Mouse (Mus musculus): Measurements from ENCODE around the gene Plxna4. TPM values are rescaled to one million over a fixed set of nuclear protein-coding genes. Genes with fewer than 3 reads are reported as not detected.

Gene Plxna4
- polyA plus RNA-seq, 1 experiment from 2014 or later, result 11.0 TPM

GRCm38 (mm10) chr6:32586821-32587135, 1.2 kb downstream of the Plxna4 start:
- Histone ChIP-seq H3K4me1 (peaks cover 48% of the 10 kb centered on the region), H3K9me3 (replicated peaks) (no peaks in the 10 kb centered on the region), H3K27me3 (peaks cover 37% of the 10 kb centered on the region), H3K27ac (peak overlapping the region; percentile 93), H3K9ac (peak overlapping the region; percentile 95), H3K36me3 (no peaks in the 10 kb centered on the region), H3K4me2 (replicated peaks) (peak overlapping the region; percentile 90), H3K4me3 (peak overlapping the region; percentile 89)
- WGBS, result 6% methylated on average over 13 of the region's 13 CpGs
- no peak for ATAC-seq (ENCODE audit: low FRiP score)

- Histone ChIP-seq H3K27me3 (peaks cover 37% of the 10 kb centered on the region), H3K36me3 (no peaks in the 10 kb centered on the region), H3K27ac (peak overlapping the region; percentile 93), H3K4me1 (peaks cover 48% of the 10 kb centered on the region), H3K9ac (peak overlapping the region; percentile 95), H3K4me3 (peak overlapping the region; percentile 89), H3K9me3 (replicated peaks) (no peaks in the 10 kb centered on the region), H3K4me2 (replicated peaks) (peak overlapping the region; percentile 90)
- 1% methylated on average over 13 of the region's 13 CpGs for WGBS
- ATAC-seq (ENCODE audit: low FRiP score), result no peak
Observed at GRCm38 (mm10) chr6:32586390-32586789, 1.6 kb downstream of the Plxna4 start.

GRCm38 (mm10) chr6:32585211-32585610, 2.8 kb downstream of the Plxna4 start:
- Histone ChIP-seq H3K9ac (peak overlapping the region; percentile 39; the same call in 1 of the 2 replicates), H3K27me3 (peaks cover 33% of the 10 kb centered on the region), H3K9me3 (replicated peaks) (no peaks in the 10 kb centered on the region), H3K36me3 (no peaks in the 10 kb centered on the region), H3K27ac (no peak overlapping the region), H3K4me2 (replicated peaks) (peak overlapping the region; percentile 90), H3K4me1 (peaks cover 48% of the 10 kb centered on the region), H3K4me3 (peak overlapping the region; percentile 89)
- ATAC-seq (ENCODE audit: low FRiP score), result no peak
- WGBS, result 42% methylated on average over 3 of the region's 3 CpGs

- Histone ChIP-seq H3K4me2 (replicated peaks) (peak overlapping the region; percentile 90), H3K4me1 (peaks cover 48% of the 10 kb centered on the region), H3K36me3 (no peaks in the 10 kb centered on the region), H3K27ac (peak overlapping the region; percentile 9; the same call in 1 of the 2 replicates), H3K9ac (peak overlapping the region; percentile 39), H3K9me3 (replicated peaks) (no peaks in the 10 kb centered on the region), H3K4me3 (peak overlapping the region; percentile 89), H3K27me3 (peaks cover 24% of the 10 kb centered on the region)
- WGBS, result 11% methylated on average over 5 of the region's 5 CpGs
- ATAC-seq (ENCODE audit: low FRiP score), result peak; percentile 29; the same call in 1 of the 2 replicates
Observed at GRCm38 (mm10) chr6:32584243-32584880, 3.6 kb downstream of the Plxna4 start.

GRCm38 (mm10) chr6:32583582-32583981, 4.4 kb downstream of the Plxna4 start:
- Histone ChIP-seq H3K4me3 (peak overlapping the region; percentile 89; the same call in 1 of the 2 replicates), H3K27me3 (peaks cover 18% of the 10 kb centered on the region), H3K9ac (no peak overlapping the region), H3K27ac (no peak overlapping the region), H3K4me2 (replicated peaks) (peak overlapping the region; percentile 90), H3K36me3 (no peaks in the 10 kb centered on the region), H3K4me1 (peaks cover 47% of the 10 kb centered on the region), H3K9me3 (replicated peaks) (no peaks in the 10 kb centered on the region)
- ATAC-seq (ENCODE audit: low FRiP score), result no peak
- WGBS, result 7% methylated on average over 3 of the region's 3 CpGs

- H3K4me2 ChIP-seq (replicated peaks), result no peak overlapping the region
- H3K4me1 ChIP-seq, result no peaks in the 10 kb centered on the region
- WGBS, result 91% methylated on average over 5 of the region's 5 CpGs
- H3K9ac ChIP-seq, result no peak overlapping the region
- H3K27ac ChIP-seq, result no peak overlapping the region
- no peaks in the 10 kb centered on the region for H3K36me3 ChIP-seq
- H3K27me3 ChIP-seq, result no peaks in the 10 kb centered on the region
- H3K4me3 ChIP-seq, result no peak overlapping the region
- no peak for ATAC-seq (ENCODE audit: low FRiP score)
- H3K9me3 ChIP-seq (replicated peaks), result no peaks in the 10 kb centered on the region
Observed at GRCm38 (mm10) chr6:32571485-32571884, 16.5 kb downstream of the Plxna4 start.

GRCm38 (mm10) chr6:32570445-32570844, 17.5 kb downstream of the Plxna4 start:
- no peak for ATAC-seq (ENCODE audit: low FRiP score)
- WGBS, result 44% methylated on average over 3 of the region's 3 CpGs

GRCm38 (mm10) chr6:32569919-32570318, 18.1 kb downstream of the Plxna4 start:
- H3K27ac ChIP-seq, result no peak overlapping the region
- ATAC-seq (ENCODE audit: low FRiP score), result no peak
- H3K4me2 ChIP-seq (replicated peaks), result no peak overlapping the region
- 78% methylated on average over 3 of the region's 3 CpGs for WGBS
- no peaks in the 10 kb centered on the region for H3K36me3 ChIP-seq
- H3K4me1 ChIP-seq, result no peaks in the 10 kb centered on the region
- no peaks in the 10 kb centered on the region for H3K9me3 ChIP-seq (replicated peaks)
- no peaks in the 10 kb centered on the region for H3K27me3 ChIP-seq
- H3K9ac ChIP-seq, result no peak overlapping the region
- H3K4me3 ChIP-seq, result no peak overlapping the region

More at GRCm38 (mm10) chr6:32570445-32570844, 17.5 kb downstream of the Plxna4 start:
- no peak overlapping the region for H3K27ac ChIP-seq
- no peak overlapping the region for H3K4me3 ChIP-seq
- no peaks in the 10 kb centered on the region for H3K9me3 ChIP-seq (replicated peaks)
- H3K4me2 ChIP-seq (replicated peaks), result no peak overlapping the region
- no peak overlapping the region for H3K9ac ChIP-seq
- no peaks in the 10 kb centered on the region for H3K27me3 ChIP-seq
- H3K36me3 ChIP-seq, result no peaks in the 10 kb centered on the region
- H3K4me1 ChIP-seq, result no peaks in the 10 kb centered on the region

GRCm38 (mm10) chr6:32546915-32547314, 41.1 kb downstream of the Plxna4 start:
- WGBS, result 98% methylated on average over 1 of the region's 1 CpGs

GRCm38 (mm10) chr6:32544021-32544420, 44.0 kb downstream of the Plxna4 start:
- Histone ChIP-seq H3K36me3 (no peaks in the 10 kb centered on the region), H3K9ac (no peak overlapping the region), H3K4me1 (peaks cover 6% of the 10 kb centered on the region), H3K27me3 (no peaks in the 10 kb centered on the region), H3K4me3 (no peak overlapping the region), H3K4me2 (replicated peaks) (no peak overlapping the region), H3K27ac (no peak overlapping the region), H3K9me3 (replicated peaks) (no peaks in the 10 kb centered on the region)
- no peak for ATAC-seq (ENCODE audit: low FRiP score)
- 91% methylated on average over 3 of the region's 3 CpGs for whole genome bisulfite sequencing

More at GRCm38 (mm10) chr6:32546915-32547314, 41.1 kb downstream of the Plxna4 start:
- ATAC-seq (ENCODE audit: low FRiP score), result no peak
- no peak overlapping the region for H3K27ac ChIP-seq
- no peaks in the 10 kb centered on the region for H3K36me3 ChIP-seq
- no peaks in the 10 kb centered on the region for H3K9me3 ChIP-seq (replicated peaks)
- H3K9ac ChIP-seq, result no peak overlapping the region
- H3K4me2 ChIP-seq (replicated peaks), result no peak overlapping the region
- H3K4me1 ChIP-seq, result peaks cover 6% of the 10 kb centered on the region
- no peak overlapping the region for H3K4me3 ChIP-seq
- no peaks in the 10 kb centered on the region for H3K27me3 ChIP-seq

GRCm38 (mm10) chr6:32540155-32540554, 47.8 kb downstream of the Plxna4 start:
- H3K27ac ChIP-seq, result no peak overlapping the region
- H3K4me3 ChIP-seq, result no peak overlapping the region
- H3K4me1 ChIP-seq, result peaks cover 6% of the 10 kb centered on the region
- H3K27me3 ChIP-seq, result no peaks in the 10 kb centered on the region
- H3K36me3 ChIP-seq, result no peaks in the 10 kb centered on the region
- WGBS, result 90% methylated on average over 4 of the region's 4 CpGs
- no peak for ATAC-seq (ENCODE audit: low FRiP score)
- H3K9me3 ChIP-seq (replicated peaks), result no peaks in the 10 kb centered on the region
- H3K4me2 ChIP-seq (replicated peaks), result no peak overlapping the region
- H3K9ac ChIP-seq, result no peak overlapping the region

GRCm38 (mm10) chr6:32533962-32534740, 53.8 kb downstream of the Plxna4 start:
- Histone ChIP-seq H3K9me3 (replicated peaks) (no peaks in the 10 kb centered on the region), H3K27me3 (no peaks in the 10 kb centered on the region), H3K36me3 (no peaks in the 10 kb centered on the region), H3K4me1 (no peaks in the 10 kb centered on the region), H3K27ac (no peak overlapping the region), H3K4me2 (replicated peaks) (no peak overlapping the region), H3K9ac (no peak overlapping the region), H3K4me3 (no peak overlapping the region)
- WGBS, result 85% methylated on average over 3 of the region's 3 CpGs
- ATAC-seq (ENCODE audit: low FRiP score), result no peak
